Mouse (Mus musculus) lung, embryonic 15.5 days (tissue): Measurements from ENCODE around the gene Psmb3. TPM values are rescaled to one million over a fixed set of nuclear protein-coding genes. Genes with fewer than 3 reads are reported as not detected.
"Not testable (repeated sequence)": the region's sequence is repeated elsewhere in the genome, so short reads cannot be mapped to it uniquely, and the experiment has no call there.

Experiments used
- ATAC-seq: fragments of 200-750 bp; cut with Nextera tagmentation; 2 replicates; pipeline ENCODE4 v1.8.0; 2017; ENCODE audit warnings: moderate number of reproducible peaks, borderline replicate concordance; ENCODE audit not compliant: low FRiP score, low TSS enrichment; ENCODE audit errors: extremely low read depth
- H3K27ac ChIP-seq: fragments of 300-500 bp; sonication (generic); 2 replicates; pipeline ENCODE4 v1.5.1; 2015; ENCODE audit warnings: moderate library complexity, mild to moderate bottlenecking, inconsistent platforms
- H3K27me3 ChIP-seq: fragments of 300-500 bp; sonication (generic); 2 replicates; pipeline ENCODE4 v1.6.1; 2015; ENCODE audit warnings: inconsistent platforms
- H3K36me3 ChIP-seq: fragments of 300-500 bp; sonication (generic); 2 replicates; pipeline ENCODE4 v1.6.1; 2015; ENCODE audit warnings: inconsistent platforms
- H3K4me1 ChIP-seq: fragments of 300-500 bp; sonication (generic); 2 replicates; pipeline ENCODE4 v1.6.1; 2015; ENCODE audit warnings: inconsistent platforms
- H3K4me2 ChIP-seq: fragments of 300-500 bp; sonication (generic); 2 replicates; pipeline ENCODE4 v1.6.1; 2015; ENCODE audit warnings: inconsistent platforms, mild to moderate bottlenecking, moderate library complexity
- H3K4me3 ChIP-seq: fragments of 300-500 bp; sonication (generic); 2 replicates; pipeline ENCODE4 v1.5.1; 2015; ENCODE audit warnings: mild to moderate bottlenecking, inconsistent platforms
- H3K9ac ChIP-seq: fragments of 300-500 bp; sonication (generic); 2 replicates; pipeline ENCODE4 v1.6.1; 2015; ENCODE audit warnings: inconsistent platforms
- H3K9me3 ChIP-seq: fragments of 300-500 bp; sonication (generic); 2 replicates; pipeline ENCODE4 v1.6.1; 2016; ENCODE audit warnings: inconsistent platforms
- WGBS: fragments of 180-500 bp; shearing (Covaris S2); methylation state at CpG from one replicate; pipeline ENCODE4 v1.1.7; 2015; 5-methylcytosine and 5-hydroxymethylcytosine counted together
- polyA plus RNA-seq: library from polyadenylated mRNA; unstranded; fragments of >200 nt; fragmentation: Nextera tagmentation; extraction: Ambion mirVana; gene quantifications from 2 replicates; pipeline ENCODE4 v1.2.1, GENCODE M21; 2015

Gene Psmb3
- polyA plus RNA-seq, 1 experiment from 2014 or later, result 465 TPM

DNA sequence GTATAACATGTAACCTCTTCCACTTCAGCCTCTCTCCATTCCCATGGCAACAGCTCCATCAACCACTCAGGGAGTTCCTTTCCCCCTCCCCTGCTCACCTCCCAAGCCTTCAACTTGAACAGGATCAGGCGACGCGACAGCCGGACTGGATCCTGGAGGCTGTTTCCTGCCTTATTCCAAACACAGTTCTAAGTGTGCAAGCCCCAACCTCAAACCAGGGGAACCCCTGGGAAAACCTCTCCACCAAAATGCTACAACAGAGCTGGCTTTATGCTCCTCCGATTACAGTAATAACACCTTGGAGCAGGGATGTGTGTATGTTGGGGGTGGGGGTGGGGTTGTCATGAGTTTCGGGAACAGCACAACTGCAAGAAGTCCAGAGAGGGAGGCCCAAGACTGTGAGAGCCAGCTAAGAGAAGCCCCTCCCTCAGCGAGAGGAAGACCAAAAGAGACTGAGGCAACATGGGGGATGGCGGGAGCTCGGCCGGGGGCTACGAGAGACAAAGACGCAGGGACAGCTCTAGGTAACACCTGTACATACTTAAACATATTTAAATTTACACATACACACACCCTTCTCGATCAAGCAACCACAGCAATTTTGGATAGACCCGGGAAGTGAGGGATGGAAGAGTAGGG, 5.2 kb upstream of the Psmb3 start:
- no peaks in the 10 kb centered on the region for H3K27me3 ChIP-seq
- H3K36me3 ChIP-seq, result peaks cover 5% of the 10 kb centered on the region; the same call in 1 of the 2 replicates
- H3K9me3 ChIP-seq, result no peaks in the 10 kb centered on the region
- H3K27ac ChIP-seq, result peak overlapping the region; percentile 100
- peaks cover 62% of the 10 kb centered on the region for H3K4me1 ChIP-seq
- H3K4me2 ChIP-seq, result peak overlapping the region; percentile 95
- H3K9ac ChIP-seq, result peak overlapping the region; percentile 94
- ATAC-seq, result no peak
- 1% methylated on average over 14 of the region's 14 CpGs for WGBS
- peak overlapping the region; percentile 90 for H3K4me3 ChIP-seq

GRCm38 (mm10) chr11:97698741-97699611, 4.2 kb upstream of the Psmb3 start:
- H3K27ac ChIP-seq, result peak overlapping the region; percentile 100
- no peak for ATAC-seq

DNA sequence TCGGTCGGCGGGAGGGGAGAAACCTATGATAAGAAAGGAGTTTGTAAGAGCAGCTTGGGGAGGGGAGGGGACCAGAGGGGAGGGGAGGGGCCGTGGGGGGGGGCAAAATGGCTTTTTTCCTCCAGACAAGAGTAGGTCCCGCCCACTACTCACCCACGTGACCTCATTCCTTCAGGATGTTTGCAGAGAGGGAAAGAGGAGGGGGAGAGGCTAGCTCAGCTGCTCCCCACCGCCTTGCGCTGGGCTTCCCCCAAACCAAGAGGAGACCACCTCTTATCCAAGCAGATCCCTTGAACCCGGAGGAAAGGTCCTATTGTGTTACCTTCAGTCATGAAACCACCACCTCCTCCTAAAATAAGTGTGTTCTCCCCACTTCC, 3.6 kb upstream of the Psmb3 start:
- H3K27ac ChIP-seq, result peak overlapping the region; percentile 100
- no peaks in the 10 kb centered on the region for H3K9me3 ChIP-seq
- peaks cover 2% of the 10 kb centered on the region; the same call in 1 of the 2 replicates for H3K36me3 ChIP-seq
- H3K4me1 ChIP-seq, result peaks cover 60% of the 10 kb centered on the region
- H3K4me3 ChIP-seq, result peak overlapping the region; percentile 90
- peak overlapping the region; percentile 95 for H3K4me2 ChIP-seq
- H3K9ac ChIP-seq, result peak overlapping the region; percentile 94
- peak; percentile 48 for ATAC-seq
- 0% methylated on average over 3 of the region's 9 CpGs for WGBS
- no peaks in the 10 kb centered on the region for H3K27me3 ChIP-seq

More at GRCm38 (mm10) chr11:97698741-97699611, 4.2 kb upstream of the Psmb3 start:
- no peaks in the 10 kb centered on the region for H3K27me3 ChIP-seq
- no peaks in the 10 kb centered on the region for H3K9me3 ChIP-seq
- peak overlapping the region; percentile 94 for H3K9ac ChIP-seq
- WGBS, result under 1% methylated on average over 56 of the region's 63 CpGs
- peak overlapping the region; percentile 95 for H3K4me2 ChIP-seq
- peak overlapping the region; percentile 90 for H3K4me3 ChIP-seq
- no peaks in the 10 kb centered on the region for H3K36me3 ChIP-seq
- peaks cover 60% of the 10 kb centered on the region for H3K4me1 ChIP-seq

DNA sequence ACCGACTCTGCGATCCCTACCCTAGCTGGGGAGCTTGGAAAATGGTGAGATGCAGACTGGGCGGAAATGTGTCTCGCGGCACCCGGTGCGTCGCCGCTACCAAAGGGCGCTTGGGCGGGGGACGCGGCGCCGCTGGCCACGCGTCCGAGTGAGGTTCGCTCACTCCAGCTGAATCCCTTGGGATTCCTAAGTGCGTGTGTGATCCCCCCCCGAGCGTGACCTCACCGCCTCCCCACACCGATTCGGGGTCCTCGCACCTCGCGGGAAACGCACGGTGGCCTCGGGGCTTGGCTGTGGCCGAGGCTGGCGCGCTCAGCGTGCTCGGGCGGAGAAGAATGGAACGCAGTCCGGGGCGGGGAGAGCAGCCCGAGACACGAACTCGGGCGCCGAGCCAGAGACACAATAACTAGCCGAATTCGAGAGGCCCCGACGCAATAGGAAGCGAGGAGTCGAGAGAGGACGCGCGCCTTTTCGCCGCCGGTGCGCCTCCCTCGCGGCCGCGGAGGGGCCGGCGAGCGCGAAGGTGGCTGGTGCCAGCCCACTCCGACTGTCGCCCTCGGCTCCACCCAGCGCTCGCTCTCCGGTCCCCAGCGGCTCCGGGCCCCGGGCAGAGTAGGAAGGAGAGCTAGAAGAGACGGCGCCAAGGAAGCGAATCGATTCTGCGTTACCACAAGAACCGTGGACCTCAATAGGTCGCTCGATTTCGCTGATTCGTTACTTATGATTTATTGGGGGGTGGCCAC, 3.0 kb upstream of the Psmb3 start, which contains the start of gene Pcgf2:
Gene Pcgf2, minus strand, starts transcription at position 495 of the 743 bp plus-strand sequence.
- peak within 1 kb of the TSS; percentile 90 for H3K4me3 ChIP-seq
- ATAC-seq, result peak; percentile 21
- no peaks in the 10 kb centered on the region for H3K9me3 ChIP-seq
- peak within 1 kb of the TSS; percentile 100 for H3K27ac ChIP-seq
- H3K4me2 ChIP-seq, result peak within 1 kb of the TSS; percentile 95
- under 1% methylated on average over 85 of the region's 85 CpGs for WGBS
- H3K9ac ChIP-seq, result peak within 1 kb of the TSS; percentile 94
- peaks cover 55% of the 10 kb centered on the region for H3K4me1 ChIP-seq
- H3K27me3 ChIP-seq, result no peaks in the 10 kb centered on the region
- peaks cover 5% of the 10 kb centered on the region; the same call in 1 of the 2 replicates for H3K36me3 ChIP-seq

DNA sequence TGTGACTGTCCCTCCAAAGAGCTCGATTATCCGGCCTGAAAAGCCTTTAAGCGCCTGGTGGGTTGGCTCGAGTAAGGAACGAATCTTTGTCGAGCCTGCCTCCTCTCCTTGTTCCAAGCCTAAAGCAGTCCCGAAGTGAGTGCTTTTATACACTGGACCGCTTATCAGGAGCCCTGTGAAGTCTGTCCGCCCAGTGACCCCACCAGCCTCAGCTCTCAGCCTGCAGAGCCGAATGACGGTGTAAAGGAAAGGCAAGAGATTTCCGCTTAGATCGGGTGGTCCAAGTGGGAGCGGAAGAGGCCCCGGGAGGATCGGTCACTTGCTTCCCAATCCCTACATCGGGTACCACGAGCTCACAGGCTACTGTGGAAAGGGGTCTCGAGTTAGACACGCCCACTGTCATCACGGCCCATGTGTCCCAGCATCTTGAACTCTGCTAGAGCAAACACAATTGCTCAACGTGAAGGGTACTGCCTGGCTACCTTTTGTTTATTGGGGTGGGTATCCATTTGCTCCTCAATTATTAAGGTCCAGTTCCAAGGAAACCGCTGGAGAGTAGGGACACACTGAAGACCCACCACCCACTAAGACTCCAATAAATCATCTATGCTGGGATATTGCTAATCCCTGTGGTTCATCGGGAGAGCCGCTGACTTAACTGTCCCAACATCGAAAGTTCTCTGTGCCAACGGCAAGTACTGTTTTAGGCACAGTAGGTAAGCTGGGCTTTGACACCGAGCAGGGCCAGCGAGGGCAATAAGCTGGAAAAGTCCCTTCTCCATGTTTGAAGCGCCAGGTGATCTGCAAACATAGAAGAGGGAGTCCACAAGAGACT, 2.2 kb upstream of the Psmb3 start:
- Histone ChIP-seq H3K4me3 (peak overlapping the region; percentile 90), H3K27ac (peak overlapping the region; percentile 100), H3K4me1 (peaks cover 47% of the 10 kb centered on the region), H3K27me3 (no peaks in the 10 kb centered on the region), H3K9me3 (no peaks in the 10 kb centered on the region), H3K9ac (peak overlapping the region; percentile 86), H3K36me3 (peaks cover 11% of the 10 kb centered on the region), H3K4me2 (peak overlapping the region; percentile 95)
- no peak for ATAC-seq
- WGBS, result 14% methylated on average over 30 of the region's 30 CpGs

GRCm38 (mm10) chr11:97701581-97702392, 1.4 kb upstream of the Psmb3 start:
- WGBS, result 45% methylated on average over 15 of the region's 15 CpGs
- H3K9ac ChIP-seq, result peak overlapping the region; percentile 11; the same call in 1 of the 2 replicates
- H3K9me3 ChIP-seq, result no peaks in the 10 kb centered on the region
- no peak for ATAC-seq
- peak overlapping the region; percentile 88 for H3K27ac ChIP-seq
- H3K27me3 ChIP-seq, result no peaks in the 10 kb centered on the region
- H3K4me1 ChIP-seq, result peaks cover 38% of the 10 kb centered on the region
- H3K4me2 ChIP-seq, result peak overlapping the region; percentile 95
- H3K36me3 ChIP-seq, result peaks cover 19% of the 10 kb centered on the region
- H3K4me3 ChIP-seq, result peak overlapping the region; percentile 90

- Histone ChIP-seq H3K4me3 (peak overlapping the region; percentile 69), H3K4me1 (peaks cover 33% of the 10 kb centered on the region), H3K36me3 (peaks cover 25% of the 10 kb centered on the region), H3K27ac (peak overlapping the region; percentile 88), H3K9ac (peak overlapping the region; percentile 61), H3K27me3 (no peaks in the 10 kb centered on the region), H3K4me2 (peak overlapping the region; percentile 95), H3K9me3 (no peaks in the 10 kb centered on the region)
- under 1% methylated on average over 24 of the region's 24 CpGs for WGBS
- ATAC-seq, result peak; percentile 1; the same call in 1 of the 2 replicates
These were observed 830 bp upstream of the Psmb3 start for GRCm38 (mm10) chr11:97702393-97702745.

DNA sequence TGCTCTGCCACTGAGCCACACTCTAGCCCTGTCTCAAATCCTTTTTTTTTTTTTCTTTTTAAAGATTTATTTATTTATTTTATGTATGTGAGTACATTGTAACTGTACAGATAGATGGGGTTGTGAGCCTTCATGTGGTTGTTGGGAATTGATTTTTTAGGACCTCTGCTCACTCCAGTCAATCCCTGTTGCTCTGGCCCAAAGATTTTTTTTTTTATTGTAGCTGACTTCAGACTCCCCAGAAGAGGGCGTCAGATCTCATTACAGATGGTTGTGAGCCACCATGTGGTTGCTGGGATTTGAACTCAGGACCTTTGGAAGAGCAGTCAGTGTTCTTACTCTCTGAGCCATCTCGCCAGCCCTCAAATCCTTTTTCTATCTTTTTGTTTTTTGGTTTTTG, 6.9 kb downstream of the Psmb3 start:
- not testable (repeated sequence) for H3K4me3 ChIP-seq, H3K4me2 ChIP-seq, H3K27ac ChIP-seq, ATAC-seq, H3K9ac ChIP-seq, H3K4me1 ChIP-seq, H3K9me3 ChIP-seq, H3K27me3 ChIP-seq
- 76% methylated on average over 2 of the region's 2 CpGs for WGBS
- H3K36me3 ChIP-seq, result peaks cover 70% of the 10 kb centered on the region

- H3K9ac ChIP-seq, result no peak overlapping the region
- no peak overlapping the region for H3K4me2 ChIP-seq
- H3K9me3 ChIP-seq, result no peaks in the 10 kb centered on the region
- H3K36me3 ChIP-seq, result peaks cover 60% of the 10 kb centered on the region
- H3K27ac ChIP-seq, result no peak overlapping the region
- H3K4me1 ChIP-seq, result 0 out of 2 replicates have a peak, but pooled peaks cover 3% of the 10 kb centered on the region
- 77% methylated on average over 13 of the region's 13 CpGs for WGBS
- no peak overlapping the region for H3K4me3 ChIP-seq
- ATAC-seq, result no peak
- no peaks in the 10 kb centered on the region for H3K27me3 ChIP-seq
These were observed 8.2 kb downstream of the Psmb3 start for GRCm38 (mm10) chr11:97711200-97711900.

DNA sequence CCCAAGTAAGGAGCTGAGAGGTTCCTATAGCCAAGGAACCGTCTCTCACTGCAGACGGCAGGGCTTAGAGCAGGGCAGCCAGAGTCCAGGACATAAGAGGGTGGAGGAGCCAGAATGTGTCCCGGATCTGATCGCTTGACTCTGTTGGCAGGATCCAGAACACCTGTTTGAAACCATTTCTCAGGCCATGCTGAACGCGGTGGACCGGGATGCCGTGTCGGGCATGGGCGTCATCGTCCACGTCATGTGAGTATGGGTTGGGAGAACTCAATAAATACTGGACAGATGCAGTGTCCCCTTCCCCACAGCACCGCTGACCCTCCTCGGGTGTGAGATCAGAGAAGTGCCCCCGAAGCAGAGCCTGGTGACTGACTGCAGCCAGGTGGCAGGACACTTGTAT, 9.1 kb downstream of the Psmb3 start:
- Histone ChIP-seq H3K36me3 (peaks cover 55% of the 10 kb centered on the region), H3K4me1 (0 out of 2 replicates have a peak, but pooled peaks cover 3% of the 10 kb centered on the region)
- ATAC-seq, result no peak

More for the DNA sequence above, 9.1 kb downstream of the Psmb3 start:
- Histone ChIP-seq H3K9ac (no peak overlapping the region), H3K27me3 (no peaks in the 10 kb centered on the region), H3K4me3 (no peak overlapping the region), H3K9me3 (no peaks in the 10 kb centered on the region), H3K27ac (no peak overlapping the region), H3K4me2 (no peak overlapping the region)
- WGBS, result 85% methylated on average over 15 of the region's 15 CpGs
